Mouse (Mus musculus) neural tube, embryonic 12.5 days (tissue): ENCODE data around the gene Krtap19-5. TPM values are rescaled to one million over a fixed set of nuclear protein-coding genes. Genes with fewer than 3 reads are reported as not detected.

Source experiments
- ATAC-seq: fragments of 200-750 bp; cut with Nextera tagmentation; 2 replicates; pipeline ENCODE4 v1.8.0; 2017; ENCODE audit warnings: low read depth, mild to moderate bottlenecking, moderate TSS enrichment, moderate library complexity; ENCODE audit not compliant: low FRiP score
- H3K27ac ChIP-seq: fragments of 300-500 bp; sonication (generic); 2 replicates; pipeline ENCODE4 v1.5.1; 2016
- H3K27me3 ChIP-seq: fragments of 300-500 bp; sonication (generic); replicated peaks from 2 replicates; pipeline ENCODE4 v1.6.1; 2016; ENCODE audit warnings: mild to moderate bottlenecking
- H3K36me3 ChIP-seq: fragments of 300-500 bp; sonication (generic); 2 replicates; pipeline ENCODE4 v1.6.1; 2016; ENCODE audit warnings: mild to moderate bottlenecking
- H3K4me1 ChIP-seq: fragments of 300-500 bp; sonication (generic); 2 replicates; pipeline ENCODE4 v1.6.1; 2016
- H3K4me2 ChIP-seq: fragments of 300-500 bp; sonication (generic); replicated peaks from 2 replicates; pipeline ENCODE4 v1.6.1; 2016; ENCODE audit warnings: mild to moderate bottlenecking
- H3K4me3 ChIP-seq: fragments of 300-500 bp; sonication (generic); 2 replicates; pipeline ENCODE4 v1.5.1; 2016
- H3K9ac ChIP-seq: fragments of 300-500 bp; sonication (generic); 2 replicates; pipeline ENCODE4 v1.6.1; 2016; ENCODE audit warnings: mild to moderate bottlenecking
- H3K9me3 ChIP-seq: fragments of 300-500 bp; sonication (generic); 2 replicates; pipeline ENCODE4 v1.6.1; 2016; ENCODE audit warnings: mild to moderate bottlenecking
- WGBS: fragments of 180-500 bp; shearing (Covaris S2); methylation state at CpG from one replicate; pipeline ENCODE4 v1.1.7; 2016; 5-methylcytosine and 5-hydroxymethylcytosine counted together
- polyA plus RNA-seq: library from polyadenylated mRNA; unstranded; fragments of >200 nt; fragmentation: Nextera tagmentation; extraction: Ambion mirVana; gene quantifications from 2 replicates; pipeline ENCODE4 v1.2.1, GENCODE M21; 2016

Gene Krtap19-5
- not detected in 2 replicates for polyA plus RNA-seq

DNA sequence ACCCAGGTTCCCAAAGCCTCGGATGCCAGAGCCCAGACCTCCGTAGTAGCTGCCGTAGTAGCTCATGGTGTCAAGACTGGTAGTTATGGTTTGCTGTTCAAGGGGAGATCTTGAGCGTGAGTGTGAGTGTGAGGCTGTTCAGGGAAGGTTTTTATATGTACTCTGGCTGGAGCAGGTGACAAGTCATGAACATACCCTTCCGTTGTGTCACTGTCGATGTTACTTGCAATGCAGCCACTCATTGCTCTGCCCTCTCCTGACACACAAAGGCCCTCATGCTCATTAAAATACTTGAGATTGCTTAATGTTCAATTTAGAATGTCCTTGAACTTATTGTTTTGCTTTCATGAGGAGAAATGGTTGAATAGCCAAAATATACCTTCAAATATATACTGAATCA is at the start of gene Krtap19-5:
Gene Krtap19-5 (minus strand): TSS at position 101 of the 400 bp plus-strand sequence.
- H3K36me3 ChIP-seq = no peaks in the 10 kb centered on the region
- no peak within 1 kb of the TSS for H3K4me2 ChIP-seq
- no peak for ATAC-seq
- H3K4me3 ChIP-seq = no peak within 1 kb of the TSS
- 89% methylated on average over 6 of the region's 6 CpGs for WGBS
- no peaks in the 10 kb centered on the region for H3K4me1 ChIP-seq
- no peaks in the 10 kb centered on the region for H3K27me3 ChIP-seq
- H3K9me3 ChIP-seq = no peaks in the 10 kb centered on the region
- no peak within 1 kb of the TSS for H3K27ac ChIP-seq
- no peak within 1 kb of the TSS for H3K9ac ChIP-seq

DNA sequence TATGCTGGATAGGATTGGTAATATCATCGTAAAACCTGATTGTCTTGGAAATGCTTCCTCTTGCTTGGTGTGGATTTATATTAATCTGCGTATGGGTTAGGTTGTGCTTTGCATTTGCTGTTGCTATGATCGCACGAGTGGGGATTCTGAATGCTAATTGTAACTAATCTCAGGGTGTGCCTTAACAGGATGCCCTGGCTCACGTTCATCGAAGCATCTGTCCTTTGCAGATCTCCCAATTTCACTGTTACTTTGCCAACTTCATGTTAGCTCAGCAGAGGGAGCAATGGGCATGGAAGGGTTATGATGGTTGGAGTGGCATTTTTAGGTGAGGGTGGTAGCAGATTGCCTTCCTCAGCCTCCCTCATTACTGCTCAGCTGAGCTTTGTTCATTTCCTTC is 44.8 kb upstream of the Krtap19-5 start:
- H3K27me3 ChIP-seq = no peaks in the 10 kb centered on the region
- no peak for ATAC-seq
- no peak overlapping the region for H3K27ac ChIP-seq
- no peak overlapping the region for H3K9ac ChIP-seq
- H3K36me3 ChIP-seq = no peaks in the 10 kb centered on the region
- no peaks in the 10 kb centered on the region for H3K4me1 ChIP-seq
- H3K4me2 ChIP-seq = no peak overlapping the region
- WGBS = 90% methylated on average over 6 of the region's 6 CpGs
- no peaks in the 10 kb centered on the region for H3K9me3 ChIP-seq
- no peak overlapping the region for H3K4me3 ChIP-seq

DNA sequence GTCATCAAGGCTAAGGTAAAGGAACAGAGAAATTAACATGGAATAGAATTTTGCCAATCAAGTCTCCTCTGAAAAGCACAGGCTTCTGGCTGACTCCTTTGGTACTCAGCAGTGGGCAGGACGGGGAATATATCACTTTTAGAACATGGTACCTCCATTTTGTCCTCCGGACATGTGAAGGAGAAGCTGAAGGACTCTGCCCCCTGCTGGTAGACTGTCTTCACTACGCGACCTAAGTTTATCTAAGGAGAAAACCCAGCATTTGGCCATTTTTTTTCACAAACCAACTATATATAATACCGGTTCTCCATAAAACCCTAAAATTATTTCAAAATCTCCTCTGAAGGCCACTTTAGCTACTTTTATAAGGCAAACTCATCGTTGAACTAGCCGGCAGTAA is 42.0 kb upstream of the Krtap19-5 start:
- WGBS = 75% methylated on average over 7 of the region's 7 CpGs
- ATAC-seq = no peak
- no peaks in the 10 kb centered on the region for H3K36me3 ChIP-seq

DNA sequence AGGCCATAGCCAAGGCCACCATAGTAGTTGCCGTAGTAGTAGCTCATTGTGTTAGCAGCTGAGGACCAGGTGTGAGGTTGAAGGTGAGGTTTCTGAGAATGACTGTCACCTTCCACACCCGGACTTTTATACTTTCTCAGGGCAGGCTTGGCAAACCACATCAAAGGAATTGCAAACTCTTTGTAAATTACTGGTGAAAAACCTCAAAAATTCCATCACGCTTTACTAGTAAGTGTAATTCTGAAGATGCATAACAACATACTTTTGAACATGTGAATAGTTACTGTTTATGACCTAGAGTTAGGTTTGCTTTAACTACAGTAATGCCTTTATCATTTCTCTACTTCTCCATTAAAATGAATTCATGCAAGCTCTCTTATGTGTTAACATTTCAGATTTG is 35.9 kb upstream of the Krtap19-5 start, which contains the start of gene Krtap19-9b:
Gene Krtap19-9b (minus strand): TSS at position 101 of the 400 bp plus-strand sequence.
- no peaks in the 10 kb centered on the region for H3K4me1 ChIP-seq
- no peaks in the 10 kb centered on the region for H3K36me3 ChIP-seq
- H3K27me3 ChIP-seq = no peaks in the 10 kb centered on the region
- no peak within 1 kb of the TSS for H3K27ac ChIP-seq
- ATAC-seq = no peak
- H3K9ac ChIP-seq = no peak within 1 kb of the TSS
- H3K9me3 ChIP-seq = no peaks in the 10 kb centered on the region
- no peak within 1 kb of the TSS for H3K4me2 ChIP-seq
- H3K4me3 ChIP-seq = no peak within 1 kb of the TSS
- 91% methylated on average over 3 of the region's 3 CpGs for WGBS

More for the DNA sequence above, 42.0 kb upstream of the Krtap19-5 start:
- Histone ChIP-seq H3K4me2 (no peak overlapping the region), H3K4me3 (no peak overlapping the region), H3K27ac (no peak overlapping the region), H3K9ac (no peak overlapping the region), H3K4me1 (no peaks in the 10 kb centered on the region), H3K9me3 (no peaks in the 10 kb centered on the region), H3K27me3 (no peaks in the 10 kb centered on the region)

DNA sequence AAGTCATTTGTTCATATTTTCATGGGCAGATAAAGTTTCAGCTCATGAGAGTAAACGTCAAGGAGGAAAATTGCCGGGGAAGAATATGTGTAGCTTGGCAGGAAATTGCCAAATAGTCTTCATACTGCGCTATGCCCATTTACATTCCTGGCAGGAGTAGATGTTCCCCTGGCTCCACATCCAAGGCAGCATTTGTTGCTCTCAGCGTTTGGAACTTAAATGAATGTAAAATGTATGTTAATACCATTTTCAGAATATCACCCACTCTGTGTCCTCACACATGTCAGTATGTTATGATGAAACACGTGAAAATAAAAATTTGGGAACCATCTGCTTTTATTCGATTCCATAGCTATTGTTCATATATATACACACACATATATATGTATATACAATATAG is 9.4 kb downstream of the Krtap19-5 start:
- Histone ChIP-seq H3K27ac (no peak overlapping the region), H3K27me3 (no peaks in the 10 kb centered on the region), H3K4me1 (no peaks in the 10 kb centered on the region), H3K4me3 (no peak overlapping the region), H3K4me2 (no peak overlapping the region), H3K9ac (no peak overlapping the region), H3K9me3 (no peaks in the 10 kb centered on the region), H3K36me3 (no peaks in the 10 kb centered on the region)
- no peak for ATAC-seq
- 88% methylated on average over 6 of the region's 6 CpGs for WGBS

DNA sequence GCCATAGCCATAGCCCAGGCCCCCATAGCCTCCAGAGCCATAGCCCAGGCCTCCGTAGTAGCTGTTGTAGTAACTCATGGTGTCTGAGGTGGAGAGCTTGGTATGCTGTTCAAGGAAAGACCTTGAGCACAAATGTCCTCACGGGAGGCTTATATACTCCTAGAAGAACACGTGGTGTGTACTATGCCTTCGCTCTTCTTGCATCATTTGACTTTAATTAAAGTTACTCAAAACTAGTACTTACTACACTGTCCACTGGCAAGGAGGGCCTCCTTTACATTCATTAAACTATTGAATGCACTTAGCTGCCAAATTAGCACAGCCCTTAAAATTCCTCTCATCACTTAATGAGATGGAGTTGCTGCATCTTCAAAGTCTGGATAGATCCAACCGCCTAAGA is 11.3 kb downstream of the Krtap19-5 start, which contains the start of gene Krtap19-4:
Gene Krtap19-4 (minus strand): TSS at position 101 of the 400 bp plus-strand sequence.
- no peaks in the 10 kb centered on the region for H3K27me3 ChIP-seq
- no peak for ATAC-seq
- no peak within 1 kb of the TSS for H3K27ac ChIP-seq
- no peak within 1 kb of the TSS for H3K4me2 ChIP-seq
- H3K4me1 ChIP-seq = no peaks in the 10 kb centered on the region
- H3K4me3 ChIP-seq = no peak within 1 kb of the TSS
- no peaks in the 10 kb centered on the region for H3K36me3 ChIP-seq
- WGBS = 90% methylated on average over 5 of the region's 5 CpGs
- no peak within 1 kb of the TSS for H3K9ac ChIP-seq
- no peaks in the 10 kb centered on the region for H3K9me3 ChIP-seq

DNA sequence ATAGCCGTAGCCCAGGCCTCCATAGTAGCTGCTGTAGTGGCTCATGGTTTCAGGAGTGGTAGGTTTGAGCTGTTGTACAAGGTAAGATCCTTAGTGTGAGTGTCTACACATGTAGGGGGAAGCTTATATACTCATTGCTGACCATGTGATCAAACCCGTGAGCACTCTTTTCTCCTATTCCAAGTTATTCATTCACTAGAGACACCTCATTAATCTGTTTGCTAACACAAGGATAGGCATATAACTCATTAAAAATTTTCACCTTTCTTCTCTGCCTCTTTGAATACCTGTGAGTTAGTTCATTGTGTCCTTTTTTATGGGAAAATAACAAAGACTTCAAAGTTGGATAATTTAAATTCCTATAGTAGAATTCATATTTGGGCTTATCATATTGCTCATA is 18.3 kb downstream of the Krtap19-5 start, which contains the start of gene Krtap19-3:
Gene Krtap19-3 (minus strand): TSS at position 101 of the 400 bp plus-strand sequence.
- Histone ChIP-seq H3K36me3 (no peaks in the 10 kb centered on the region), H3K27ac (no peak within 1 kb of the TSS), H3K9ac (no peak within 1 kb of the TSS), H3K27me3 (no peaks in the 10 kb centered on the region), H3K4me1 (no peaks in the 10 kb centered on the region), H3K4me2 (no peak within 1 kb of the TSS), H3K9me3 (no peaks in the 10 kb centered on the region), H3K4me3 (no peak within 1 kb of the TSS)
- WGBS = 91% methylated on average over 2 of the region's 2 CpGs
- no peak for ATAC-seq

DNA sequence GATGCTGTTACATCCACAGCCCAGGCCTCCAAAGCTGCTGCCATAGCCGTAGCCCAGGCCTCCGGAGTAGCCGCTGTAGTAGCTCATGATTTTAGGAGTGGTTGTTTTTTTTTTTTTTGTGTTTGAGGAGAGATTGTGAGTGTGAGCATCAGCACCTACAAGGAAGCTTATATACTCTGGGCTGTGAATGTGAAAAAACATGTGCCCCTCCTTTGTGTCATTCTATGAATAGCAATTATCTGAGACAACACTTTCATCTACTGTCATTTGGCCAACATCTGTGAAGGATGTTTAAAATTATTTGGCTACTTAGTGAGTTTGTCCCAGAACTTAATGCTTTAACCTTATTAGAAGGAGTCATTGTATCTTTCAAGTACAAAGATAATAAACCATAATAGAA is 22.1 kb downstream of the Krtap19-5 start, which contains the start of gene Krtap19-2:
Gene Krtap19-2 (minus strand): TSS at position 101 of the 400 bp plus-strand sequence.
- no peak within 1 kb of the TSS for H3K9ac ChIP-seq
- ATAC-seq = no peak
- 97% methylated on average over 3 of the region's 3 CpGs for WGBS
- no peaks in the 10 kb centered on the region for H3K27me3 ChIP-seq
- H3K4me2 ChIP-seq = no peak within 1 kb of the TSS
- H3K36me3 ChIP-seq = no peaks in the 10 kb centered on the region
- H3K4me1 ChIP-seq = no peaks in the 10 kb centered on the region
- H3K27ac ChIP-seq = no peak within 1 kb of the TSS
- no peaks in the 10 kb centered on the region for H3K9me3 ChIP-seq
- no peak within 1 kb of the TSS for H3K4me3 ChIP-seq

DNA sequence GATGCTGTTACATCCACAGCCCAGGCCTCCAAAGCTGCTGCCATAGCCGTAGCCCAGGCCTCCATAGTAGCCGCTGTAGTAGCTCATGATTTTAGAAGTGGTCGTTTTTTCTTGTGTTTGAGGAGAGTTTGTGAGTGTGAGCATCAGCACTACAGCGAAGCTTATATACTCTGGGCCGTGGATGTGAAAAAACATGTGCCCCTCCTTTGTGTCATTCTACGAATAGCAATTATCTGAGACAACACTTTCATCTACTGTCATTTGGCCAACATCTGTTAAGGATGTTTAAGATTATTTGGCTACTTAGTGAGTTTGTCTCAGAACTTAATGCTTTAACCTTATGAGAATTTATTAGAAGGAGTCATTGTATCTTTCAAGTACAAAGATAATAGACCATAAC is 26.9 kb downstream of the Krtap19-5 start, which contains the start of gene Krtap19-1:
Gene Krtap19-1 (minus strand): TSS at position 101 of the 400 bp plus-strand sequence.
- no peak within 1 kb of the TSS for H3K9ac ChIP-seq

DNA sequence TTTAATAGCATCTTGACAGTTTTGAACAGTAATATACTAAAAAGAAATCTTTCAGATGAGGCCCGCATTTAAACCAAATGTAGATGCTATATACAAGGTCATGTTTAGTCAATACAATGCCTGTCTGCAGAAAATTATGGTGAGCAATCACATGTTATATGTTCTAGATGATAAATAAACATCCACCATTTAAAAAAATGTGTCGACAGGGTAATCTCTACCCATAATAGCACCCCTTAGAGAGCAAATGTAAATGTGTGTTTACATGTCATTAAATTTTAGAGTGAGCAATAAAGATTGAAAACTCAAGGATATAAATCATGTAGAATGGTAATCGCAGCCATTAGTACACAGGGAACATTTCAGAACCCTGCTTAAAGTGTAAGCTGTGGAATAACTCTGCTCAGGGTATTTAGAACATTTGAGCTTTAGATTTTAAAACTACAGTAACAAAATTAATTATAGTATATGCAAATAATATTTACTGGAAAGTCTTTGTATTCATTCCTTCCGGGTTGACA is 31.3 kb downstream of the Krtap19-5 start:
- whole genome bisulfite sequencing = 72% methylated on average over 4 of the region's 4 CpGs
- no peaks in the 10 kb centered on the region for H3K36me3 ChIP-seq
- H3K9ac ChIP-seq = no peak overlapping the region
- no peaks in the 10 kb centered on the region for H3K4me1 ChIP-seq
- ATAC-seq = 0 out of 2 replicates have a peak, but pooled peaks have one; percentile 58
- H3K9me3 ChIP-seq = no peaks in the 10 kb centered on the region
- H3K4me2 ChIP-seq = no peak overlapping the region
- no peak overlapping the region for H3K27ac ChIP-seq
- no peak overlapping the region for H3K4me3 ChIP-seq
- H3K27me3 ChIP-seq = no peaks in the 10 kb centered on the region

More for the DNA sequence above, 26.9 kb downstream of the Krtap19-5 start, which contains the start of gene Krtap19-1:
- Histone ChIP-seq H3K9me3 (no peaks in the 10 kb centered on the region), H3K27me3 (no peaks in the 10 kb centered on the region), H3K4me1 (no peaks in the 10 kb centered on the region), H3K27ac (no peak within 1 kb of the TSS), H3K4me3 (no peak within 1 kb of the TSS), H3K36me3 (no peaks in the 10 kb centered on the region), H3K4me2 (no peak within 1 kb of the TSS)
- WGBS = 89% methylated on average over 6 of the region's 6 CpGs
- no peak for ATAC-seq

DNA sequence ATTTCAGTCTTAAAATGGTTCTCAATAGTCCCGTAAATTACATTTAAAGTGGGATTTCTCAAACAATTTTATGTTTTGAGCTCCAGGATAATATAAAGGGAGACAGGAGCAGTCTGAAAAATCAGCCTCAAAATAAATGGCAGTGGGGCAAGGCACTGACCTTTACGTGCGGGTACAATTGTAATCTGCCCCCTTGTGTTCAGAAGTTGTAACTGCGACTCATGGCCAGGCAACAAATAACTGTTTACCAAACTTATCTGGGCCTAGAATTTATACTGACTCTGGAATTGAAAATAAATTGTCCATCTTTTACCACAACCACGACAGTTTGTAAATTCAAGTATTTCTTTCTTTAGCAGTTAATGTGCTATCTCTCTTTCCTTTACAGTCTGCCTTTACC is 44.8 kb downstream of the Krtap19-5 start:
- no peaks in the 10 kb centered on the region for H3K4me1 ChIP-seq
- ATAC-seq = no peak
- no peak overlapping the region for H3K9ac ChIP-seq
- H3K27ac ChIP-seq = no peak overlapping the region
- H3K4me2 ChIP-seq = no peak overlapping the region
- H3K27me3 ChIP-seq = no peaks in the 10 kb centered on the region
- no peaks in the 10 kb centered on the region for H3K9me3 ChIP-seq
- 16% methylated on average over 5 of the region's 5 CpGs for WGBS
- H3K36me3 ChIP-seq = no peaks in the 10 kb centered on the region
- H3K4me3 ChIP-seq = no peak overlapping the region

DNA sequence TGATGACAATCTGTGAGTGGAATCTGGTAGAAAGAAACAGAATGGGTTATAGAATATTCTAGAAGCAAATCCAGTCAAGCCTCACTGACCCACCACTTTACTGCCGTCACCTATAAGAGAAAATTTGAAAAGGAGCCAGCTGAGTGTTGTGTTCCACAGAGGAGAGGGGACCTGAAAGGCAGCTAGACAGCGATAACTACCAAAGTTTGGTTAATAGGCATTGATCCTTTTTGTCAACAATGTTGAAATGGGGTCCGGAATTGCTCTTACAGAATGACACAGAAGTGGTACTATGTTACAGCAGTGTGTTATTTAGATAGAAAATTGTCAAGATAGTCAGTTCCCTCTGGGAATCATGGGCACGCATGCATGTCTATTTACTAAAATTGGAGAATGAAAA is 47.7 kb downstream of the Krtap19-5 start:
- WGBS = 89% methylated on average over 4 of the region's 4 CpGs
- ATAC-seq = no peak

DNA sequence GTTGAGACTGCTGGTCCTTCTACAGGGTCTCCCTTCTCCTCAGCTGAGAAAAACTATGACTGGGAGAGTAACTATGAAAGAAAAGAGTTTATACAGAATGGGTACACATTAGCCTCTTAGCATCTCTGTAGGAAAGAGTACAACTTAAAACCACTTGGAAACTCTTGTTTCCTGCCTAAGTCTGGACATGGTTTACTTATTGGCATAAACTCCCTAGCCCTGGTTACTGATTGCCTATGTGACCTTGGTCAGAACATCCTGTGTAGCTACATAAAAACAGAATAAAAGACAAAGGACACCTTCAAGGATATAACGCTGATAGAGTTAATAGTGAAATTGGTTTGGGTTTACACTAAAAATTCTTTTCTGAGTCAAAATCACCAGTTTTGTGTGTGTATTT is 48.9 kb downstream of the Krtap19-5 start:
- Histone ChIP-seq H3K4me3 (no peak overlapping the region), H3K4me2 (no peak overlapping the region), H3K9ac (no peak overlapping the region), H3K27ac (no peak overlapping the region), H3K36me3 (no peaks in the 10 kb centered on the region), H3K4me1 (no peaks in the 10 kb centered on the region), H3K27me3 (no peaks in the 10 kb centered on the region), H3K9me3 (no peaks in the 10 kb centered on the region)
- WGBS = 94% methylated on average over 1 of the region's 1 CpGs
- ATAC-seq = no peak

More for the DNA sequence above, 47.7 kb downstream of the Krtap19-5 start:
- Histone ChIP-seq H3K27me3 (no peaks in the 10 kb centered on the region), H3K9ac (no peak overlapping the region), H3K4me2 (no peak overlapping the region), H3K4me3 (no peak overlapping the region), H3K9me3 (no peaks in the 10 kb centered on the region), H3K4me1 (no peaks in the 10 kb centered on the region), H3K27ac (no peak overlapping the region), H3K36me3 (no peaks in the 10 kb centered on the region)
